Mouse (Mus musculus): ENCODE measurements around the gene Gpr179.

Gene Gpr179

GRCm38 (mm10) chr11:97352027-97352684 lies at the start of gene Gpr179:
Gene Gpr179 (minus strand): TSS chr11:97352077.
- DNase-seq: no peak

GRCm38 (mm10) chr11:97401082-97401481 lies 49.2 kb upstream of the Gpr179 start:
- peak; percentile 71 to 77 for DNase-seq

GRCm38 (mm10) chr11:97399958-97400710 lies 48.3 kb upstream of the Gpr179 start:
- peak; percentile 82 to 84 for DNase-seq

- DNase-seq: no peak
These were observed 46.6 kb upstream of the Gpr179 start for GRCm38 (mm10) chr11:97398506-97398905.

GRCm38 (mm10) chr11:97394146-97394545 lies 42.3 kb upstream of the Gpr179 start:
- DNase-seq: no peak

GRCm38 (mm10) chr11:97393658-97394057 lies 41.8 kb upstream of the Gpr179 start:
- DNase-seq: no peak

- no peak for DNase-seq
These were observed 37.2 kb upstream of the Gpr179 start for GRCm38 (mm10) chr11:97389127-97389526.

- no peak for DNase-seq
These were observed 35.9 kb upstream of the Gpr179 start for GRCm38 (mm10) chr11:97387811-97388210.

GRCm38 (mm10) chr11:97383764-97384163 lies 31.9 kb upstream of the Gpr179 start:
- DNase-seq: no peak

- no peak for DNase-seq
These were observed 31.1 kb upstream of the Gpr179 start for GRCm38 (mm10) chr11:97383017-97383416.

GRCm38 (mm10) chr11:97380036-97380435 lies 28.2 kb upstream of the Gpr179 start:
- DNase-seq: no peak

GRCm38 (mm10) chr11:97373402-97373801 lies 21.5 kb upstream of the Gpr179 start:
- no peak for DNase-seq

GRCm38 (mm10) chr11:97372159-97372864 lies 20.4 kb upstream of the Gpr179 start:
- peak; percentile 61 to 63 for DNase-seq

- DNase-seq: peak; percentile 91 to 93
These were observed 18.6 kb upstream of the Gpr179 start for GRCm38 (mm10) chr11:97370329-97371091.

- DNase-seq: peak; percentile 45 to 52
These were observed 16.6 kb upstream of the Gpr179 start for GRCm38 (mm10) chr11:97368501-97368900.

- DNase-seq: no peak
These were observed 13.7 kb upstream of the Gpr179 start for GRCm38 (mm10) chr11:97365556-97365955.

- DNase-seq: peak in 1 of 2 experiments; percentile 39
These were observed 11.7 kb upstream of the Gpr179 start for GRCm38 (mm10) chr11:97363644-97363995.

GRCm38 (mm10) chr11:97362943-97363643 lies 11.2 kb upstream of the Gpr179 start:
- DNase-seq: peak in 1 of 2 experiments; percentile 45

GRCm38 (mm10) chr11:97362649-97362942 lies 10.7 kb upstream of the Gpr179 start:
- peak; percentile 47 to 55 for DNase-seq

GRCm38 (mm10) chr11:97361948-97362648 lies 10.2 kb upstream of the Gpr179 start, which contains the start of gene Socs7:
Gene Socs7 (plus strand): TSS chr11:97362551.
- peak; percentile 94 to 96 for DNase-seq

GRCm38 (mm10) chr11:97357663-97358062 lies 5.8 kb upstream of the Gpr179 start:
- peak; percentile 78 to 88 for DNase-seq

GRCm38 (mm10) chr11:97355247-97355646 lies 3.4 kb upstream of the Gpr179 start:
- no peak for DNase-seq
